Mouse (Mus musculus): Measurements from ENCODE around the gene Stra8.

The Stra8 gene

DNA sequence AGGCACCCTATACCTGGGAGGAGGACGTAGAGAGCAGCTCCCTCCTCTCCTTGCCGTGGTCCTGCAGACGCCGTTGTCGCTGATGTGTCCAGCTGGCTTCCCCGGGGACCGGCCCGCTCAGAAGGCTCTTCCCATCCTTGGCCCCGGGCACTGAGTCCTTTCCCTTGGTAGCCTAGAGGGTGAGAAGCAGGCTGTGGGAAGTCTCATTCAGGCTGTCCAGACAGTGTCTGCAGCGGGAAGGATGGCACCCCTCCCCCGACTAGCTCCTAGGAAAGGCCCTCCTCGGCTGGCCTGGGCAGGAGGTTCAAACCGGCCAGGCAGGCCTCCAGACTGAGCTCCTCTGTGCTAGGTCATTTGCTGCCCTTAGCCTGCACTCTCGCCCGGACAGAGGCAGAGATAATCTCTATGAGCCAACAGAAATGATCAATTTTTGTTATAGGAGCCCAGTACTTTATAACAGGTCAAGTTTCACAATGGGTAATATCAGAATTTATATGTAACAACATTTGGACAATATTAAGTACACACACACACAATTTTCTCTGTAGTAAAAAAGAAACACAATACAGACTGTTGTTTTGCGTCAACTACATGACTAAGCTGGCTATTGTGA is 23.7 kb upstream of the Stra8 start:
- no peak for TF ChIP-seq POU5F1 (IDR thresholded peaks at IDR 0.05; ENCODE audit: borderline replicate concordance, low read length)
- no peak for TF ChIP-seq CTCF (conservative IDR thresholded peaks at IDR 0.05; ENCODE audit: low read length)
- TF ChIP-seq NANOG (IDR thresholded peaks at IDR 0.05; ENCODE audit: borderline replicate concordance, low read length), result no peak
- Histone ChIP-seq H3K27me3 (ENCODE audit: insufficient read depth, low read length) (peaks cover 63% of the 10 kb centered on the region), H3K36me3 (ENCODE audit: insufficient read depth, low read length) (peaks cover 68% of the 10 kb centered on the region), H3K9me3 (ENCODE audit: low read length) (no peaks in the 10 kb centered on the region), H3K4me1 (replicated peaks; ENCODE audit: low read depth, low read length) (peaks cover 13% of the 10 kb centered on the region), H3K4me3 (replicated peaks; ENCODE audit: low read length) (no peak overlapping the region)

DNA sequence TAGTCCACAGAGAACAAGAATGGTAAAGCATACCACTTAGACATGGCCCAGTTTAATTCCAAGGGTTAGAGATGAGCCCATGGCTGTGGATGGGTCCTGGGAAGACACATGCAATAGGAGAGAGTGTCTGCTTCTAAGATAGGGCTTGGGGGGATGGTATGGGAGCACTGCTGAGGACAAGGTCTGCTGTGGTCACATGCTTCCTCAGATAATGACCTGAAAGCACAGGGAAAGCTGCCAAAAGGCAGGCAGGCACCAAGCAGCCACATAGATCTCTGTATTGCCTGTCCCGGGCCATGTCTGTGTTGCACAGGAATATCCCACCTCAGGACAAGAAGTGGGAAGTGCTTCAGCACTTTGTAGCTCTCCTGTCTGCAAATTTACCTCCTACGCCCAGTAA is 20.8 kb upstream of the Stra8 start:
- Histone ChIP-seq H3K27me3 (ENCODE audit: insufficient read depth, low read length) (peaks cover 79% of the 10 kb centered on the region), H3K4me1 (replicated peaks; ENCODE audit: low read depth, low read length) (peaks cover 19% of the 10 kb centered on the region), H3K36me3 (ENCODE audit: insufficient read depth, low read length) (peaks cover 82% of the 10 kb centered on the region), H3K9me3 (ENCODE audit: low read length) (no peaks in the 10 kb centered on the region), H3K4me3 (replicated peaks; ENCODE audit: low read length) (no peak overlapping the region)
- TF ChIP-seq POU5F1 (IDR thresholded peaks at IDR 0.05; ENCODE audit: borderline replicate concordance, low read length), result no peak
- no peak for TF ChIP-seq NANOG (IDR thresholded peaks at IDR 0.05; ENCODE audit: borderline replicate concordance, low read length)
- no peak for TF ChIP-seq CTCF (conservative IDR thresholded peaks at IDR 0.05; ENCODE audit: low read length)

DNA sequence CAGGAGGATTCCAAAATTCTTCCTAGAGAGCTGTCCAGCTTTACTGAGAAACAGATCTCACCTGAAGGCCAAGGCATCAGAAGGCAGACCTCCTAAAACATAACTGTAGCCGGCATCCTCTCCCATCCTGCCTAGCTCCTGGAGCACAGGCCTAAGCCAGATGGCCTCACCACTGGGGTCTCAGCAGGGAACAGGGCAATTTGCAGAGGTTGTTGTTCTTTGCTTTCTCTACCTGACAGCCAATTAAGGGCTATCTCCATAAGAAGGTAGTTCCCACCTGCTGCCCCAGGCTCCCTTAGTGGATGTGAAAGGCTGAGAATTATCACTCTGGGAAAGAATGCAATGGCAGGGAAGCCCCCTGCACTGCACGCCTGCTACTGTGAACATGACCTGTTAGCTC is 19.0 kb upstream of the Stra8 start:
- Histone ChIP-seq H3K36me3 (ENCODE audit: insufficient read depth, low read length) (peaks cover 82% of the 10 kb centered on the region), H3K9me3 (ENCODE audit: low read length) (no peaks in the 10 kb centered on the region), H3K27me3 (ENCODE audit: insufficient read depth, low read length) (peaks cover 78% of the 10 kb centered on the region), H3K4me1 (replicated peaks; ENCODE audit: low read depth, low read length) (peaks cover 19% of the 10 kb centered on the region), H3K4me3 (replicated peaks; ENCODE audit: low read length) (no peak overlapping the region)
- peak; percentile 96 for TF ChIP-seq NANOG (IDR thresholded peaks at IDR 0.05; ENCODE audit: borderline replicate concordance, low read length)
- TF ChIP-seq POU5F1 (IDR thresholded peaks at IDR 0.05; ENCODE audit: borderline replicate concordance, low read length), result peak; percentile 54; the same call in 1 of the 2 replicates
- TF ChIP-seq CTCF (conservative IDR thresholded peaks at IDR 0.05; ENCODE audit: low read length), result no peak

DNA sequence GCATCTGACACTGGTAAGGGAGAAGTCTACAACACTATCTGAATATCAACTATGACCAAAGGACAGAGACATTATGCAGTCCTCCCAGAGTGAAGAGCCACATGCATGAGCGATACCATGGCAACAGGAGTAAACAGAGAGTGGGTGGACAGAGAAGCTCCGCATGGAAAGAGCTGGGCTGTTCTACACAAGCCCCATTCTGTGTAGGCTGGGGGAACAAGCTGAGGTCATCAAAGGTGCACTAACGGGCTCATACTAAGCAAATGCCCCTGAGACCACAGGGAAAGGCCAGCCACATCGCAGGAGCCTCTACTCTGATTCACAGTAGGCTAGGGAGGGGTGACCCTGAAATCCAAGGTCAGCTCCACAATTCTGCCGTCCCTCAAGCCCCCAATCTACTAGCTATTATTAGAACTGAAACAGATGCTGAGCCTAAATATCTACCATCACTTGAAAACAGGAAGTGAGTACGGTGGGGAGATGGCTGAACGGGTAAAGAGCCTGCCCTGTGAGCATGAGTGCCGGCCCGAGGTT is 18.0 kb upstream of the Stra8 start:
- TF ChIP-seq POU5F1 (IDR thresholded peaks at IDR 0.05; ENCODE audit: borderline replicate concordance, low read length) (no peak), CTCF (conservative IDR thresholded peaks at IDR 0.05; ENCODE audit: low read length) (no peak), NANOG (IDR thresholded peaks at IDR 0.05; ENCODE audit: borderline replicate concordance, low read length) (no peak)
- Histone ChIP-seq H3K4me3 (replicated peaks; ENCODE audit: low read length) (no peak overlapping the region), H3K9me3 (ENCODE audit: low read length) (no peaks in the 10 kb centered on the region), H3K36me3 (ENCODE audit: insufficient read depth, low read length) (peaks cover 86% of the 10 kb centered on the region), H3K27me3 (ENCODE audit: insufficient read depth, low read length) (peaks cover 80% of the 10 kb centered on the region), H3K4me1 (replicated peaks; ENCODE audit: low read depth, low read length) (peaks cover 19% of the 10 kb centered on the region)

DNA sequence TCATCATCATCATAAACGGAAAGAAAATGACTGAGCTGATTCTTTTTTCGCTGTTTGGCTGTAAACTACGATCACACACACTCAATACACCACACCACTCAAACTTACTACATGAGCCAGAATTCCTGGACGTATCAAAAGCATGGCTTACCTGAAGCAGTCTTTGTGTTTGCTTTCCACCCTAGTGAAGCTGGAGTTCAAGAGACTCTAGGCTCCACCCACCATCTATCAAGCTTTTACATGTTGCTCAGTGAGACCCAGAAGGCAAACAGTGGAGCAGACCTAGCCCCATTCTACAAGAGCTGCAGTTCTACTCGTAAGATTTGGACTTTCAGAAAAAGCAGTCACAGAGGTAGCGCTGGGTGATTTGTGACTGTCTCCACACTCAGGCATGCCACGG is 17.4 kb upstream of the Stra8 start:
- Histone ChIP-seq H3K36me3 (ENCODE audit: insufficient read depth, low read length) (peaks cover 86% of the 10 kb centered on the region), H3K9me3 (ENCODE audit: low read length) (no peaks in the 10 kb centered on the region), H3K4me3 (replicated peaks; ENCODE audit: low read length) (no peak overlapping the region), H3K4me1 (replicated peaks; ENCODE audit: low read depth, low read length) (peaks cover 19% of the 10 kb centered on the region), H3K27me3 (ENCODE audit: insufficient read depth, low read length) (peaks cover 80% of the 10 kb centered on the region)
- TF ChIP-seq CTCF (conservative IDR thresholded peaks at IDR 0.05; ENCODE audit: low read length) (no peak), NANOG (IDR thresholded peaks at IDR 0.05; ENCODE audit: borderline replicate concordance, low read length) (no peak), POU5F1 (IDR thresholded peaks at IDR 0.05; ENCODE audit: borderline replicate concordance, low read length) (no peak)

DNA sequence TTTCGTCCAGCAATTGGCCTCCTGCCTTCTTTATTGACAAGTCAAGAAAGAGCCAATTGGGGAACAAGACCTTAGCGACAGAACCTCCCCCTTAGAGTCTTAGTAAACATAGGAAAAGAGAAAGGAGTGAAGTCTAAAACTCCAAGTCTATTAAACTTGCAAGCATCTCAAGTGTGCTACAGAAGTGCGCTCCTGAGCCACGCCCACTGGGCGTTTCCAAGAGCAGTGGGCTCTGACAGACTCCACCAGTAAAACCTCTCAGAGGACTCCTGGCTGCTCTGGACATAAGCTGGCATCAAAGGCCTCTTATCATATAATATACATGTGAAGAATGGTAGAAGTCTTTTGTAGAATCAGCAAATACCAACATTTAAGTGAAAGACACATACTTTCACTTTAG is 16.5 kb upstream of the Stra8 start:
- no peak overlapping the region for H3K4me3 ChIP-seq (replicated peaks; ENCODE audit: low read length)
- peaks cover 77% of the 10 kb centered on the region for H3K27me3 ChIP-seq (ENCODE audit: insufficient read depth, low read length)
- H3K9me3 ChIP-seq (ENCODE audit: low read length), result no peaks in the 10 kb centered on the region
- H3K4me1 ChIP-seq (replicated peaks; ENCODE audit: low read depth, low read length), result peaks cover 19% of the 10 kb centered on the region
- TF ChIP-seq CTCF (conservative IDR thresholded peaks at IDR 0.05; ENCODE audit: low read length), result no peak
- TF ChIP-seq NANOG (IDR thresholded peaks at IDR 0.05; ENCODE audit: borderline replicate concordance, low read length), result no peak
- no peak for TF ChIP-seq POU5F1 (IDR thresholded peaks at IDR 0.05; ENCODE audit: borderline replicate concordance, low read length)
- H3K36me3 ChIP-seq (ENCODE audit: insufficient read depth, low read length), result peaks cover 86% of the 10 kb centered on the region

DNA sequence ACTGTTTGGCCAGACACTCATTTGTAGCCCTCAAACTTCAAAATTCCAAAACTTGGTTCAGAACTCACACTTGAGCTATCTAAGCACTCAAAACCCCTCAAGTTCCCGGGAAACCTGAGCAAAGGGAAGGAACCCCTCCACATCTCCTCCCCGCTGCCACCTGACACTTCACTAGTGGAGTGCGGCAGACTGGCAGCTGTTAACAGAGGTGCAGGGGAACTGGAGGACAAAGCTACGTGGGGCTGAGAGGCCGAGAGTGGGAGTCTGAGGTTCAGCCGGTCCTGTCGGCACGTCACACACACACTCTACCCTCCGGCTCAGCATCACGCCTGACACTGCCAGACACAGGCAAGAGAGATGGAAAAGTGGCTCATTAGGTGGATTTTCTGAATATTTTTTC is 16.1 kb upstream of the Stra8 start:
- Histone ChIP-seq H3K9me3 (ENCODE audit: low read length) (no peaks in the 10 kb centered on the region), H3K4me1 (replicated peaks; ENCODE audit: low read depth, low read length) (peaks cover 19% of the 10 kb centered on the region), H3K27me3 (ENCODE audit: insufficient read depth, low read length) (peaks cover 78% of the 10 kb centered on the region), H3K4me3 (replicated peaks; ENCODE audit: low read length) (no peak overlapping the region), H3K36me3 (ENCODE audit: insufficient read depth, low read length) (peaks cover 88% of the 10 kb centered on the region)
- TF ChIP-seq CTCF (conservative IDR thresholded peaks at IDR 0.05; ENCODE audit: low read length) (no peak), NANOG (IDR thresholded peaks at IDR 0.05; ENCODE audit: borderline replicate concordance, low read length) (no peak), POU5F1 (IDR thresholded peaks at IDR 0.05; ENCODE audit: borderline replicate concordance, low read length) (no peak)

DNA sequence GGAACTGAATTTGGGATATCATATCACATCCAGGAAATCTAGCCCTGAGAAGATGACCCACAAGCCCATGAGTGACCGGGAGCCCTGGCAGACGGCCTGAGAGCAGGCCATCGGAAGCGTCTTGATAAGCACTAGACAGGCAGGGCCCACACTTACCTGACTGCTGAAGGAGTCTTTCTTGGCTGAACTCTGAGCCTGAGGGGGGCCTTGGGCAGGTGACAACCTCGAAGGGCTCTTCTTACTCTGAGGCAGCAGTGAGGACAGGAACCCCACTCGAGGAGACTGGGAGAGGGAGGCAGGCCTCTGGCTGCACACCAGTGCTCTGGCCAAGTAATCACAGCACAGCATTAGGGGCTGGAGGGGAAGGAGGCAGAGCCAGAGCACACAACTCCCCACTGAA is 15.6 kb upstream of the Stra8 start:
- peaks cover 74% of the 10 kb centered on the region for H3K27me3 ChIP-seq (ENCODE audit: insufficient read depth, low read length)
- peaks cover 19% of the 10 kb centered on the region for H3K4me1 ChIP-seq (replicated peaks; ENCODE audit: low read depth, low read length)
- H3K9me3 ChIP-seq (ENCODE audit: low read length), result no peaks in the 10 kb centered on the region
- peaks cover 88% of the 10 kb centered on the region for H3K36me3 ChIP-seq (ENCODE audit: insufficient read depth, low read length)
- H3K4me3 ChIP-seq (replicated peaks; ENCODE audit: low read length), result no peak overlapping the region
- TF ChIP-seq POU5F1 (IDR thresholded peaks at IDR 0.05; ENCODE audit: borderline replicate concordance, low read length), result no peak
- no peak for TF ChIP-seq CTCF (conservative IDR thresholded peaks at IDR 0.05; ENCODE audit: low read length)
- TF ChIP-seq NANOG (IDR thresholded peaks at IDR 0.05; ENCODE audit: borderline replicate concordance, low read length), result no peak

DNA sequence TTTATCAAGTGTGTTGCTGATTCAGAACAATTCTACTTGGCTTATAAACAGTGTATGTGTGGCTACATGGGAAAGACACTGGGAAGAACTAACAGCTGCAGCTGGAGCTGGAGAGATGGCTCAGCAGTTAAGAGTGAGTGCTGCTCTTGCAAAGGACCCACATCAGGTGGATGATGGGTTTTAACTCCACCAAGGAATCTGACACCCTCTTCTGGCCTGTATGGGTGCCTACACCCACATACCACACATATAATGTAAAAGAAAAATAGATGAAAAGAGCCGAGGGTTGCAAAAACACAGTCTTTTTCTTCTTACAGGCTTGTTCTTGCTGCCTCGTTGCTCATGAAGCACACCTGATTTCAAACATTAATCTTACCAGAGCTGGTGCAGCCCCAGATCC is 13.8 kb upstream of the Stra8 start:
- peaks cover 64% of the 10 kb centered on the region for H3K27me3 ChIP-seq (ENCODE audit: insufficient read depth, low read length)
- no peak for TF ChIP-seq CTCF (conservative IDR thresholded peaks at IDR 0.05; ENCODE audit: low read length)
- H3K4me1 ChIP-seq (replicated peaks; ENCODE audit: low read depth, low read length), result peaks cover 24% of the 10 kb centered on the region
- peaks cover 79% of the 10 kb centered on the region for H3K36me3 ChIP-seq (ENCODE audit: insufficient read depth, low read length)
- H3K9me3 ChIP-seq (ENCODE audit: low read length), result no peaks in the 10 kb centered on the region
- H3K4me3 ChIP-seq (replicated peaks; ENCODE audit: low read length), result no peak overlapping the region

Measured in E14TG2a.4 (cell line).